Mouse (Mus musculus): ENCODE measurements around the gene Mapk1ip1. TPM values are rescaled to one million over a fixed set of nuclear protein-coding genes. Genes with fewer than 3 reads are reported as not detected.

Gene Mapk1ip1
- polyA plus RNA-seq, 1 experiment from 2014 or later, result 16.0 TPM

- H3K4me3 ChIP-seq (ENCODE audit: low read depth, low read length), result no peak overlapping the region
- H3K36me3 ChIP-seq (ENCODE audit: control insufficient read depth, insufficient read depth, low read length), result no peaks in the 10 kb centered on the region
Measured at GRCm38 (mm10) chr7:138818314-138818713, 27.8 kb downstream of the Mapk1ip1 start.

GRCm38 (mm10) chr7:138813213-138813875 lies 32.7 kb downstream of the Mapk1ip1 start:
- H3K4me2 ChIP-seq (ENCODE audit: low read length), result no peak overlapping the region
- DNase-seq (ENCODE audit: low spot score), result no peak
- H3K4me1 ChIP-seq (replicated peaks; ENCODE audit: control insufficient read depth, insufficient read depth, low read length), result no peaks in the 10 kb centered on the region
- H3K4me3 ChIP-seq (ENCODE audit: low read depth, low read length), result no peak overlapping the region
- no peaks in the 10 kb centered on the region for H3K27me3 ChIP-seq (replicated peaks; ENCODE audit: control insufficient read depth, insufficient read depth, low read length)
- H3K36me3 ChIP-seq (ENCODE audit: control insufficient read depth, insufficient read depth, low read length), result no peaks in the 10 kb centered on the region
- H3K9me3 ChIP-seq (ENCODE audit: control insufficient read depth, low read length), result no peaks in the 10 kb centered on the region
- no peak for ATAC-seq (replicated peaks; ENCODE audit: low FRiP score, low TSS enrichment, low read depth)
- WGBS, result 61% methylated on average over 11 of the region's 11 CpGs
- H3K27ac ChIP-seq (ENCODE audit: low read depth), result no peak overlapping the region
- no peak overlapping the region for H3K9ac ChIP-seq (ENCODE audit: low read length)

More at GRCm38 (mm10) chr7:138818314-138818713, 27.8 kb downstream of the Mapk1ip1 start:
- ATAC-seq (replicated peaks; ENCODE audit: low FRiP score, low TSS enrichment, low read depth) (no peak), DNase-seq (ENCODE audit: low spot score) (no peak)
- 55% methylated on average over 4 of the region's 4 CpGs for WGBS
- Histone ChIP-seq H3K27me3 (replicated peaks; ENCODE audit: control insufficient read depth, insufficient read depth, low read length) (no peaks in the 10 kb centered on the region), H3K9me3 (ENCODE audit: control insufficient read depth, low read length) (no peaks in the 10 kb centered on the region), H3K9ac (ENCODE audit: low read length) (no peak overlapping the region), H3K4me2 (ENCODE audit: low read length) (no peak overlapping the region), H3K27ac (ENCODE audit: low read depth) (no peak overlapping the region), H3K4me1 (replicated peaks; ENCODE audit: control insufficient read depth, insufficient read depth, low read length) (no peaks in the 10 kb centered on the region)

GRCm38 (mm10) chr7:138807146-138807545 lies 38.9 kb downstream of the Mapk1ip1 start:
- DNase-seq (ENCODE audit: low spot score) (no peak), ATAC-seq (replicated peaks; ENCODE audit: low FRiP score, low TSS enrichment, low read depth) (no peak)
- WGBS, result 89% methylated on average over 3 of the region's 3 CpGs
- Histone ChIP-seq H3K4me1 (replicated peaks; ENCODE audit: control insufficient read depth, insufficient read depth, low read length) (no peaks in the 10 kb centered on the region), H3K27me3 (replicated peaks; ENCODE audit: control insufficient read depth, insufficient read depth, low read length) (no peaks in the 10 kb centered on the region), H3K27ac (ENCODE audit: low read depth) (no peak overlapping the region), H3K4me2 (ENCODE audit: low read length) (no peak overlapping the region), H3K9me3 (ENCODE audit: control insufficient read depth, low read length) (no peaks in the 10 kb centered on the region), H3K9ac (ENCODE audit: low read length) (no peak overlapping the region), H3K36me3 (ENCODE audit: control insufficient read depth, insufficient read depth, low read length) (no peaks in the 10 kb centered on the region), H3K4me3 (ENCODE audit: low read depth, low read length) (no peak overlapping the region)

- ATAC-seq (replicated peaks; ENCODE audit: low FRiP score, low TSS enrichment, low read depth), result no peak
- Histone ChIP-seq H3K4me3 (ENCODE audit: low read depth, low read length) (no peak overlapping the region), H3K9ac (ENCODE audit: low read length) (no peak overlapping the region), H3K9me3 (ENCODE audit: control insufficient read depth, low read length) (no peaks in the 10 kb centered on the region), H3K4me1 (replicated peaks; ENCODE audit: control insufficient read depth, insufficient read depth, low read length) (no peaks in the 10 kb centered on the region), H3K27ac (ENCODE audit: low read depth) (no peak overlapping the region), H3K27me3 (replicated peaks; ENCODE audit: control insufficient read depth, insufficient read depth, low read length) (no peaks in the 10 kb centered on the region), H3K4me2 (ENCODE audit: low read length) (no peak overlapping the region), H3K36me3 (ENCODE audit: control insufficient read depth, insufficient read depth, low read length) (no peaks in the 10 kb centered on the region)
- WGBS, result 10% methylated on average over 4 of the region's 4 CpGs
- no peak for DNase-seq (ENCODE audit: low spot score)
Measured at GRCm38 (mm10) chr7:138803386-138803785, 42.7 kb downstream of the Mapk1ip1 start.

- Histone ChIP-seq H3K9ac (ENCODE audit: low read length) (no peak overlapping the region), H3K4me2 (ENCODE audit: low read length) (no peak overlapping the region), H3K36me3 (ENCODE audit: control insufficient read depth, insufficient read depth, low read length) (no peaks in the 10 kb centered on the region), H3K27me3 (replicated peaks; ENCODE audit: control insufficient read depth, insufficient read depth, low read length) (no peaks in the 10 kb centered on the region), H3K27ac (ENCODE audit: low read depth) (no peak overlapping the region), H3K4me3 (ENCODE audit: low read depth, low read length) (no peak overlapping the region), H3K9me3 (ENCODE audit: control insufficient read depth, low read length) (no peaks in the 10 kb centered on the region), H3K4me1 (replicated peaks; ENCODE audit: control insufficient read depth, insufficient read depth, low read length) (0 out of 2 replicates have a peak, but pooled peaks cover 2% of the 10 kb centered on the region)
- WGBS, result 84% methylated on average over 5 of the region's 5 CpGs
- no peak for DNase-seq (ENCODE audit: low spot score)
- ATAC-seq (replicated peaks; ENCODE audit: low FRiP score, low TSS enrichment, low read depth), result no peak
Measured at GRCm38 (mm10) chr7:138788109-138788508, 58.0 kb downstream of the Mapk1ip1 start.

Other genes with a start within 250 kb of the Mapk1ip1 start
- 36.5 and 41.9 TPM in 2 replicates for gene Ppp2r2d, start 194 bp downstream of the Mapk1ip1 start, polyA plus RNA-seq (2014; fragmentation: Nextera tagmentation; extraction: Ambion mirVana)
- 173 and 179 TPM in 2 replicates for gene Bnip3, start 63.2 kb upstream of the Mapk1ip1 start, polyA plus RNA-seq (2014; fragmentation: Nextera tagmentation; extraction: Ambion mirVana)
- gene Jakmip3, start 94.5 kb upstream of the Mapk1ip1 start, polyA plus RNA-seq (2014; fragmentation: Nextera tagmentation; extraction: Ambion mirVana), result 0.46 and 0.47 TPM in 2 replicates
- 28.5 and 30.0 TPM in 2 replicates for gene Dpysl4, start 239.7 kb upstream of the Mapk1ip1 start, polyA plus RNA-seq (2014; fragmentation: Nextera tagmentation; extraction: Ambion mirVana)